Mouse (Mus musculus) effector memory CD4-positive, alpha-beta T cell, adult 5 months (primary cell): Measurements from ENCODE around the gene Olfr517. TPM values are rescaled to one million over a fixed set of nuclear protein-coding genes. Genes with fewer than 3 reads are reported as not detected.

ENCODE experiments used
- polyA plus RNA-seq: library from polyadenylated mRNA; unstranded; fragments of 100-300 nt; shearing (Covaris generic); gene quantifications from one replicate; pipeline ENCODE4 v1.2.1, GENCODE M21; 2017

Gene Olfr517
- not detected for polyA plus RNA-seq

DNA sequence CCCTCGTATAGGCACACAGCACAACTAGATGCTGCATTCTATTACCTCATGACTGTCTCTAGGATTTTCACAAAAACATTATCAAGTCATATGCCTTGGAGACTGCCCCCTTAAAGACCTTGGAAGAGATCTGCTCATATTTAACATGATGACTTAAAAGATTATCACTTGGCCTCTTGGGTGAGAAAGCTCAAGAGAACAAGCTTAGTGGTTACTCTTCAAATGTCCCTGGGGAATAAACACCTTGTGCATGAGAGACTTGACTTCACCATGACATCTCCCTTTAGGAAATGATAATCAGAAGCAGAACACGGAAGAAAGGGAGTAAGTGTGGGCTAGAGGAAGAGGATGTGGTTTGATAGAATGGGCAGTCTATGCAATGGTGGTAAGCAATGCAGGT, at the start of gene Olfr517:
Gene Olfr517, minus strand, starts transcription at position 101 of the 400 bp plus-strand sequence.

GRCm38 (mm10) chr7:108894320-108894719, 22.1 kb upstream of the Olfr517 start, which contains the start of gene Olfr519:
Olfr519 (minus strand) TSS chr7:108894420.

DNA sequence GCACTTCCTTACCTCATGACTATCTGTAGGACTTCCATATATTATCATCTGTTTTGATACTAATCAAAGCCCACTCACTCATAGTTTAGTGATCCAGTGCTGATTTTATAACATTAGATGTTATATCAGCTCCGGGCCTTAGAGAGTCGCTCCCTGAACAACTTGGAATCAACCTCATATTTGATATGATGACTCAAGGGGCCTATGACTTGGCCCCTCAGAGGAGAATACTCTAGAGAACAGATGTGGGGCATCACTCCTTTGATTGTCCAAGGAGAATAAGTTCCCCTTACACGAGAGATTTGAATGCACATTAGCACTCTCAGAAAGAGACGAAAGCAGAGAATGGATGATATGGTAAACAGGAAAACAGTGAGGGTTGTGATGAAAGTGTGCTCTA, 12.7 kb upstream of the Olfr517 start, which contains the start of gene Olfr518:
Gene Olfr518, minus strand, starts transcription at position 101 of the 400 bp plus-strand sequence.

DNA sequence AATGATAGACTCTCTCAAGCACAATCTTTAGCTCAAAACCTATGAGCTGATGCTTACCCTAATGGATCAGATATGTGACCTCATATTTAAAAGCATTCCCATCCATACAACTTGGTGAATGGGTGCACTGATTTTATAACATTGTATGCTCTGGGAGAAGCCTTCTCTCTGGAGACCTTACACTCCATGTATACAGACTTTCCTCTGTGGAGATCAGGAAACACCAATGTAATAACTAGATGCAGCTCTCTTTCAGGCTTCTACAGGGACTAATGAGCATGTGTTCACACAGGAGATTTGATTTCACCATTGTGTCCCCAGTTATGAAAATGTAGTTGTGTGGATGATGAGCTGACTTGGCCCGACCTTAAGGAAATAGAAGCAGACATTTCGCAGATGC, 21.8 kb downstream of the Olfr517 start, which contains the start of gene Olfr516:
Gene Olfr516, minus strand, starts transcription at position 101 of the 400 bp plus-strand sequence.

DNA sequence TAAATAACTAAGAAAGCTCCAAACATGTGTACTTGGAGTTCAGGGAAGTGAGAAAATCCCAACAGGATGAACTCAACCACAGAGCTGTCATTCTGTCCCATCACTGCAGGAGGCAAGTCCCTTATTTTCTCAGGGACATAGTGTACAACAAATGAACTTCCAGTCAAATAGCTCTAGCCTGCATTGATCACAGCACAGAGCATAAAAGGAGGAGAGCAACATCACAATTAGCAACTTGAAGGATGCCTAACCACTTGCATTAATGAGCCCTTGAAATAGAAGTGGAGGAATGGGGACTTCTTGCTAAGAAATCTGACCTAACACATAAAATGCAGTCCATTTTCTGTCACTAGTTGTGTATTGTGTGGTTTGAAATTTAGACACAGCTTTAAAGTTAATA, 46.3 kb downstream of the Olfr517 start, which contains the start of gene Olfr514:
Gene Olfr514, minus strand, starts transcription at position 101 of the 400 bp plus-strand sequence.

Other genes with a start within 250 kb of the Olfr517 start
- gene Olfr508, start 242.4 kb downstream of the Olfr517 start, polyA plus RNA-seq: not detected
- not detected for gene Olfr509, start 220.5 kb downstream of the Olfr517 start, polyA plus RNA-seq
- not detected for gene Olfr510, start 206.0 kb downstream of the Olfr517 start, polyA plus RNA-seq
- gene Olfr512, start 159.1 kb downstream of the Olfr517 start, polyA plus RNA-seq: not detected
- not detected for gene Olfr513, start 121.4 kb downstream of the Olfr517 start, polyA plus RNA-seq
- not detected for gene Olfr514, start 46.4 kb downstream of the Olfr517 start, polyA plus RNA-seq
- not detected for gene Olfr516, start 21.9 kb downstream of the Olfr517 start, polyA plus RNA-seq
- gene Olfr518, start 12.6 kb upstream of the Olfr517 start, polyA plus RNA-seq: not detected
- not detected for gene Olfr519, start 22.0 kb upstream of the Olfr517 start, polyA plus RNA-seq
- not detected for gene Nlrp10, start 57.8 kb upstream of the Olfr517 start, polyA plus RNA-seq
- 154 TPM for gene Eif3f, start 62.0 kb upstream of the Olfr517 start, polyA plus RNA-seq
- gene Tub, start 78.0 kb upstream of the Olfr517 start, polyA plus RNA-seq: 1.6 TPM
- 0.26 TPM for gene Ric3, start 211.0 kb upstream of the Olfr517 start, polyA plus RNA-seq